Mouse (Mus musculus): ENCODE data around the gene Gm7361.
"Not testable (repeated sequence)": the region's sequence is repeated elsewhere in the genome, so short reads cannot be mapped to it uniquely, and the experiment has no call there.

GRCm38 (mm10) chr5:26257391-26257790 lies at the start of gene Gm7361:
- not testable (repeated sequence) for TF ChIP-seq CTCF (IDR thresholded peaks at IDR 0.05; ENCODE audit: borderline replicate concordance, extremely low read depth, insufficient read depth, insufficient read length); POLR2A (IDR thresholded peaks at IDR 0.05; ENCODE audit: borderline replicate concordance, extremely low read depth, insufficient read depth, insufficient read length, poor library complexity, severe bottlenecking)

Data from brain, embryonic 14.5 days (tissue).